Mouse (Mus musculus) thymus, postnatal 4 days (tissue): ENCODE results near the gene Mef2a.
"Not testable (repeated sequence)": the region's sequence is repeated elsewhere in the genome, so short reads cannot be mapped to it uniquely, and the experiment has no call there.

ENCODE experiments used
- DNase-seq: peaks from one replicate; pipeline ENCODE4 v3.0.0; 2021

Mef2a gene

DNA sequence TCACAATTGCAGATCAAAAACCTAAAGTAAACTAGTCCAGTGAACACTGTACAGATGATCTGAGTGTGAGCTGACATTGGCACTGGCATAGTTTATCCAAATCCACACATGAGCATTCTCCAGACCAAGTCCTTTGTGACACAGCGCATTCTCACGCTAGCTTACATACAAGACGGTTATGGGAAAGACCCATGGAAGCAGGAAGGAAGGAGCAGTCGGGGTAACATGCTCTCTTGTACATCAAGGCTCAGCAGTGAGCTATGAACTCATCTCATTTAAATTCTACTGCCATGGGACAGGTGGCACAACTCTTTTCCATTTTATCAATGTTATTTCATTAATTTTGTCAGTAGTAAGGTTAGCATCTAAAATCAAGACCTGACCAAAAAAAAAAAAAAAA, 3.0 kb downstream of the Mef2a start:
- no peak for DNase-seq

DNA sequence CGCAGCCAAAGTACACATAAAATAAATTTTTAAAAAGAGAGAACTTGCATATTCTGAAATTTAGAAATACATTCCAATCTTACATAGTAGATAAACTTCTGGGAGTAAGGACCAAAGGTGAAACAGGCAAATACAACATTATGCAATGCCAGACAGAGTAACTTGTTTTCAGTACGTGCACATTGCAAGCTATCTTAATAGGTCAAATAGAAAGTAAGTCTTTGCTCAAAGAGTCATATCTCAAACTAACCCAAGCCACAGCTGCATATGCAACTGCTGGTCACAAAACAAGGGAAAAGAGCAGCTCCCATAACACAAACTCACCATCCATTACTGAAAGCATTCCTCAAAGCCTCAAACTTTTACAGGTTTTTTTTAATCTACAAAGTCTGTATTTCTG, 4.3 kb downstream of the Mef2a start:
- DNase-seq: no peak

- no peak for DNase-seq
Measured at GRCm38 (mm10) chr7:67360588-67360987, 12.1 kb downstream of the Mef2a start.

GRCm38 (mm10) chr7:67359863-67360262, 12.8 kb downstream of the Mef2a start:
- DNase-seq: no peak

- DNase-seq: peak; percentile 60
Measured at GRCm38 (mm10) chr7:67355870-67356269, 16.8 kb downstream of the Mef2a start.

DNA sequence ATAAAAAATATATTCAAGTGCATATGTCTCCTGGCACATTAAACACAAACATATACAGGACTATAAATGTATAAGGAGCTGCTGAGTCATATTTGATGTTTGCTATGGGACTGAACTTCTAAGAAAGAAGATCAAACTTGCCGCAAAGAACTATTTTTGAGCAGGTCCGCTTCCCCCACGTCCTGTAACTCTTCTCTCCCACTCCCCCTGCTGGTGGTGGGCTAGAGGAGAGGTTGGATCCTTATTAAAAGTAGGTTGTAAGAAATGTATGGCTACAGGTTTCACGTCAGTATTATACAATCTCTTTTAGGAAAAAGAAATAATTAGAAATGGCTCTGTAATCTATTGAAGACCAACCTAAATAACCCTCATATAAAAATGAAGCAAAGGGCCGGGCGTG, 19.0 kb downstream of the Mef2a start:
- peak; percentile 89 for DNase-seq

DNA sequence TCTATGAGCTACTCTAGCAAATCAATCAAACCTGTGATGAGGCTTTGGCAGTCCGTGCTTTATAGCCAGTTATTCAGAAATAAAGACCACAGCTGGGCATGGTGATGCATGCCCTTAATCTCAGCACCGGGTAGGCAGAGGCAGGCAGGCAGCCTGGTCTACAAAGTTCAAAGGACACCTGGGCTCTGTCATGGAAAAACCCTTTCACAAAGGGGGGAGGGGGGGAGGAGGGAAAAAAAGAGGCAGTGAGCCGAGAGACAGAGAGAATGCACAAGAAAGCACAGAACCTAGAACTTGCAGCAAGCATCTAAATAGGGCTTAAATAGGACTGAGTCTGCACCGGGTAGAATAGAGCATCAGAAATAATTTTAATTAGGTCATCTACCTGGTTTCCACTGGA, 19.7 kb downstream of the Mef2a start:
- DNase-seq: no peak

- DNase-seq: no peak
Measured at GRCm38 (mm10) chr7:67344443-67344842, 28.2 kb downstream of the Mef2a start.

GRCm38 (mm10) chr7:67342067-67342625, 30.5 kb downstream of the Mef2a start:
- DNase-seq: no peak

GRCm38 (mm10) chr7:67320359-67320758, 52.3 kb downstream of the Mef2a start:
- DNase-seq: no peak

DNA sequence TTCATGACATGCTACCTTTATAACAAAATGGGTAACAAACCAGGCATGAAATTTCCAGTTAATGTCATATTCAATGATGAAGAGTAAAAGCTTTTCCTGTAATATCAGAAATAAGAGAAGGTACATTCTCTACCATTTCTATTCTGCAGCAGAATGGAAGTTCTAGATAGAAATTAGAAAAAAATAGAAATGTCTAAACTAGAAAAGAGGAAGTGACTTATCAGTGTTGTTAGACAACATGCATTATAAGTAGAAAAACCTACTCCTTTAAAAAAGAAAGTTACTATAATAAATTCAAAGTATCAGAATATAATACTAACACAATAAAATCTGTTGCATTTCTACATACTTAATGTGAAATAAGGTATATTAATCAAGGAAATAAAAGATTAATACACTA, 54.0 kb downstream of the Mef2a start:
- DNase-seq: no peak

- DNase-seq: no peak
Measured at GRCm38 (mm10) chr7:67313200-67313599, 59.5 kb downstream of the Mef2a start.

DNA sequence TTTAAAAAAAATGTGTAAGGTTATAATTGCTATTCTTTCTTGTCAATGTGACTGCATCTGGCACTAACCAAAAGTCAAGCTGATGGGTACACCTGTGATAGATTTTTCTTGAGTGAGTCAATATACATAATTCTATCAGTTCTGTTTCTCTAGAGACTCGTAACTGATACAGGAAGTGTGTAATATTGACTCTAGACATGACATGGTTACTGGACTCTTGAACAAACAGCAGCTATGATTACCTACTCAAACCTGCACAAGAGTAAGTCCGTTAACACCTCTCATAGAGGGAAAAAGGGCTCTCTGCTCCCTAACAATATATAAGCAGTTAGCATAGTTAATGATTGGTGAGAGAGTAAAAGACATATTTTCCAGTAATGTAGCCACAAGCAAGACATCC, 62.5 kb downstream of the Mef2a start:
- no peak for DNase-seq

GRCm38 (mm10) chr7:67308102-67308501, 64.6 kb downstream of the Mef2a start:
- no peak for DNase-seq

DNA sequence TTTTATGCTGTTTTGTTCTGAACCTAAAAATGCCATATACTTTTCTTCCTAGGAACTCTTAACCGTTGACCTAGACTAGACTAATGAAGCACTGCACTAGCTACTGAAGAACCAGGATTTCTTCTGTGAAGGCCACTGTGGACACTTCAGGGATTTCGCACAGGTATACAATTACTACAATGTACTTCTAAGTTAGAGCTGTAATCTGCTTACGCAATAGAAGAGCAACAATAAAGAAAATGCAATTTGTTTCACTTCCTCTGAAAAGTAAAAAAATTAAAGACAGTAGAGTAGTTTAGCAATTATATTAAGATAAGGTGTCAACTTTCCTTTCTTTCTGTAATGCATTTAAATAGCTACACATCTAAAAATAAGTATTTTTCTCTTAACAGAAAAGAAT, 65.6 kb downstream of the Mef2a start:
- no peak for DNase-seq

- DNase-seq: no peak
Measured at GRCm38 (mm10) chr7:67304937-67305336, 67.7 kb downstream of the Mef2a start.

- no peak for DNase-seq
Measured at GRCm38 (mm10) chr7:67296419-67296818, 76.2 kb downstream of the Mef2a start.

DNA sequence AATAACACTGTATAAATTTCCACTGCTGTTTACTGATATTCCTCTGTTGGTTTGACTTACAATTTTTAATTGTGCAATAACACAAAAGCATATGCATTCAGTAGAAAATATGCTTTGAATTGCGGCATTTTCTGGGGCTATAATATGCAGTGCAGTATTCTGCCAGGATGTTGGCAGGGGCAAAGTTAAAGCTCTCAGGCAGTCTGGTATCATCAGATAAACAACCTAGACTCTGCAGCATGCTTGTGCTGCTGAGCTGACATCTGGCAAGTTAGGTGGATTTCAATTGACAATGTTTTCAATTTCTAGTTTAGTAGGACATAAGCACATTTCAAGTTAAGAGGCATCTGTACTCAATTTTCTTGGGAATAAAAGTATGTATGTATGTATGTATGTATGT, 81.3 kb downstream of the Mef2a start:
- DNase-seq: no peak

GRCm38 (mm10) chr7:67287456-67287855, 85.2 kb downstream of the Mef2a start:
- no peak for DNase-seq

- no peak for DNase-seq
Measured at GRCm38 (mm10) chr7:67283581-67283980, 89.1 kb downstream of the Mef2a start.

DNA sequence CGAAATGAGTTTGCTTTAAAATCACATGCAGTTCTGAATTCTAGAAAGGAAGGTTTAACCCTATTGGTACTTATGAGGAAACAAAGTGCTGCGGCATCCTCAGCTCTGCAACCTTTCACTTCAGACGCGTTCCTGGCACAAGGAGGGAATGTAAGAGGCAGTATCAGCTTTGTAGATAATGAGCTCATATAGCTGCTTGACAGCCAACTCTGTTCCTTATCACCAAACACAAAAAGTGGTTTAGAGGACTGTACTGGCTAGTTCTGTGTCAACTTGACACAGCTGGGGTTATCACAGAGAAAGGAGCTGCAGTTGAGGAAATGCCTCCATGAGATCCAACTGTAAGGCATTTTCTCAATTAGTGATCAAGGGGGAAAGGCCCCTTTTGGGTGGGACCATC, 102.2 kb downstream of the Mef2a start:
- not testable (repeated sequence) for DNase-seq

GRCm38 (mm10) chr7:67259828-67260563, 112.7 kb downstream of the Mef2a start:
- peak; percentile 16 for DNase-seq

GRCm38 (mm10) chr7:67246067-67246466, 126.6 kb downstream of the Mef2a start:
- DNase-seq: no peak

- DNase-seq: no peak
Measured at GRCm38 (mm10) chr7:67245255-67245654, 127.4 kb downstream of the Mef2a start.

GRCm38 (mm10) chr7:67243894-67244282, 128.8 kb downstream of the Mef2a start:
- no peak for DNase-seq
